Mouse (Mus musculus) lung, adult 18-20 months (tissue): ENCODE measurements around the gene Gsdme.
A peak's percentile ranks its signal among the peaks of the same experiment; 100 is the strongest.

Experiments used
- DNase-seq, 2 experiments: peaks; one replicate each; pipeline ENCODE4 v3.0.0; 2022; ENCODE audit warnings: mixed read lengths in 2 of 2

Gsdme gene

GRCm38 (mm10) chr6:50244126-50244525 is 19.5 kb downstream of the Gsdme start:
- no peak for DNase-seq

GRCm38 (mm10) chr6:50240437-50240836 is 23.2 kb downstream of the Gsdme start:
- DNase-seq, result no peak

GRCm38 (mm10) chr6:50239902-50240301 is 23.8 kb downstream of the Gsdme start:
- no peak for DNase-seq

GRCm38 (mm10) chr6:50237963-50238362 is 25.7 kb downstream of the Gsdme start:
- DNase-seq, result no peak

- DNase-seq, result no peak
Observed at GRCm38 (mm10) chr6:50232984-50233383, 30.7 kb downstream of the Gsdme start.

- DNase-seq, result no peak
Observed at GRCm38 (mm10) chr6:50231288-50231687, 32.4 kb downstream of the Gsdme start.

GRCm38 (mm10) chr6:50228180-50228579 is 35.5 kb downstream of the Gsdme start:
- DNase-seq, result no peak

- DNase-seq, result no peak
Observed at GRCm38 (mm10) chr6:50225232-50225631, 38.4 kb downstream of the Gsdme start.

- DNase-seq, result no peak
Observed at GRCm38 (mm10) chr6:50223606-50224005, 40.1 kb downstream of the Gsdme start.

GRCm38 (mm10) chr6:50222986-50223385 is 40.7 kb downstream of the Gsdme start:
- no peak for DNase-seq

- no peak for DNase-seq
Observed at GRCm38 (mm10) chr6:50222351-50222750, 41.3 kb downstream of the Gsdme start.

GRCm38 (mm10) chr6:50220863-50221262 is 42.8 kb downstream of the Gsdme start:
- DNase-seq, result peak; percentile 21 to 25

- no peak for DNase-seq
Observed at GRCm38 (mm10) chr6:50219066-50219465, 44.6 kb downstream of the Gsdme start.

- DNase-seq, result no peak
Observed at GRCm38 (mm10) chr6:50218628-50219027, 45.0 kb downstream of the Gsdme start.

GRCm38 (mm10) chr6:50215986-50216385 is 47.7 kb downstream of the Gsdme start:
- DNase-seq, result no peak

- no peak for DNase-seq
Observed at GRCm38 (mm10) chr6:50215373-50215745, 48.3 kb downstream of the Gsdme start.

- DNase-seq, result no peak
Observed at GRCm38 (mm10) chr6:50214711-50215372, 48.8 kb downstream of the Gsdme start.

GRCm38 (mm10) chr6:50205093-50205492 is 58.6 kb downstream of the Gsdme start:
- DNase-seq, result no peak

GRCm38 (mm10) chr6:50204356-50204755 is 59.3 kb downstream of the Gsdme start:
- no peak for DNase-seq

GRCm38 (mm10) chr6:50193851-50194250 is 69.8 kb downstream of the Gsdme start:
- DNase-seq, result no peak

GRCm38 (mm10) chr6:50192822-50193221 is 70.8 kb downstream of the Gsdme start:
- no peak for DNase-seq

- no peak for DNase-seq
Observed at GRCm38 (mm10) chr6:50192169-50192568, 71.5 kb downstream of the Gsdme start.

- DNase-seq, result peak in 1 of 2 experiments; percentile 27
Observed at GRCm38 (mm10) chr6:50191605-50192004, 72.1 kb downstream of the Gsdme start.

- DNase-seq, result no peak
Observed at GRCm38 (mm10) chr6:50189376-50189775, 74.3 kb downstream of the Gsdme start.

GRCm38 (mm10) chr6:50187955-50188354 is 75.7 kb downstream of the Gsdme start:
- DNase-seq, result no peak
